Mouse (Mus musculus) myocyte (in vitro differentiated cells): ENCODE results near the gene Scd4. TPM values are rescaled to one million over a fixed set of nuclear protein-coding genes. Genes with fewer than 3 reads are reported as not detected.

Experiments used
- H3K27me3 ChIP-seq: one replicate; pipeline ENCODE4 v1.6.1; 2011; ENCODE audit not compliant: control insufficient read depth, insufficient read depth, insufficient read length
- H3K36me3 ChIP-seq: one replicate; pipeline ENCODE4 v1.6.1; 2011; ENCODE audit not compliant: control insufficient read depth, insufficient read depth
- H3K4me2 ChIP-seq: one replicate; pipeline ENCODE4 v1.6.1; 2011; ENCODE audit warnings: low read depth, control low read depth
- H3K4me3 ChIP-seq: one replicate; pipeline ENCODE4 v1.5.1; 2011; ENCODE audit warnings: mild to moderate bottlenecking, control low read depth, moderate library complexity
- H3K79me2 ChIP-seq: one replicate; pipeline ENCODE4 v1.6.1; 2011; ENCODE audit not compliant: control insufficient read depth, insufficient read depth
- H3ac ChIP-seq: one replicate; pipeline ENCODE4 v1.6.1; 2011; ENCODE audit not compliant: control insufficient read depth, insufficient read length
- CEBPB ChIP-seq: IDR thresholded peaks from 2 replicates; pipeline ENCODE4 v1.6.1; 2011; ENCODE audit warnings: mild to moderate bottlenecking, moderate library complexity; ENCODE audit not compliant: poor library complexity, insufficient read depth, severe bottlenecking
- E2F4 ChIP-seq: IDR thresholded peaks from one replicate; pipeline ENCODE4 v1.6.1; 2011; ENCODE audit warnings: mild to moderate bottlenecking, control low read depth, moderate library complexity; ENCODE audit not compliant: insufficient read depth
- MAX ChIP-seq: IDR thresholded peaks from one replicate; pipeline ENCODE4 v1.6.1; 2011; ENCODE audit warnings: low read depth, mild to moderate bottlenecking, control low read depth
- MYOD1 ChIP-seq, 3 experiments: IDR thresholded peaks; one replicate each; pipeline ENCODE4 v1.6.1; 2011; ENCODE audit warnings: control low read depth in 2 of 3, low read depth in 2 of 3, mild to moderate bottlenecking in 2 of 3, moderate library complexity in 1 of 3; ENCODE audit not compliant: insufficient read length in 2 of 3, control insufficient read depth in 1 of 3
- MYOG ChIP-seq, 3 experiments: IDR thresholded peaks; one replicate each; pipeline ENCODE4 v1.6.1; 2011; ENCODE audit warnings: control low read depth in 2 of 3, low read depth in 2 of 3, mild to moderate bottlenecking in 2 of 3; ENCODE audit not compliant: insufficient read length in 2 of 3, control insufficient read depth in 1 of 3, insufficient read depth in 1 of 3
- POLR2A ChIP-seq: IDR thresholded peaks from one replicate; pipeline ENCODE4 v1.6.1; 2011; ENCODE audit warnings: low read depth, mild to moderate bottlenecking, control low read depth, moderate library complexity; ENCODE audit not compliant: insufficient read length
- POLR2AphosphoS2 ChIP-seq: IDR thresholded peaks from one replicate; pipeline ENCODE4 v1.6.1; 2011; ENCODE audit warnings: low read depth, control low read depth; ENCODE audit not compliant: insufficient read length
- REST ChIP-seq: IDR thresholded peaks from one replicate; pipeline ENCODE4 v1.6.1; 2011; ENCODE audit warnings: mild to moderate bottlenecking, control low read depth, moderate library complexity; ENCODE audit not compliant: insufficient read depth, insufficient read length
- SRF ChIP-seq: IDR thresholded peaks from one replicate; pipeline ENCODE4 v1.6.1; 2011; ENCODE audit warnings: low read depth; ENCODE audit not compliant: control insufficient read depth, insufficient read length
- TCF12 ChIP-seq: IDR thresholded peaks from one replicate; pipeline ENCODE4 v1.6.1; 2011; ENCODE audit warnings: mild to moderate bottlenecking, control low read depth; ENCODE audit not compliant: poor library complexity, insufficient read depth, severe bottlenecking
- TCF3 ChIP-seq: IDR thresholded peaks from one replicate; pipeline ENCODE4 v1.6.1; 2011; ENCODE audit warnings: low read depth, control low read depth; ENCODE audit not compliant: insufficient read length
- USF1 ChIP-seq: IDR thresholded peaks from one replicate; pipeline ENCODE4 v1.6.1; 2011; ENCODE audit warnings: low read depth, mild to moderate bottlenecking, control low read depth, moderate library complexity
- polyA plus RNA-seq: library from polyadenylated mRNA; unstranded; fragments of >200 nt; fragmentation: generic; extraction: Trizol; gene quantifications from one replicate; pipeline ENCODE4 v1.2.1, GENCODE M21; 2012; ENCODE audit warnings: missing spikeins

Gene Scd4
- polyA plus RNA-seq, 1 experiment = 0.16 TPM

GRCm38 (mm10) chr19:44389507-44389906 is 56.6 kb downstream of the Scd4 start:
- Histone ChIP-seq H3K4me3 (no peak overlapping the region), H3K36me3 (peaks cover 13% of the 10 kb centered on the region), H3K27me3 (no peaks in the 10 kb centered on the region), H3ac (no peak overlapping the region), H3K4me2 (peak overlapping the region; percentile 61), H3K79me2 (no peaks in the 10 kb centered on the region)
- TF ChIP-seq MYOG (IDR thresholded peaks at IDR 0.05; ENCODE audit: control insufficient read depth in 1 of 3, insufficient read depth in 1 of 3, insufficient read length in 2 of 3, low read depth in 2 of 3) = peak in 1 of 3 experiments; percentile 18
- no peak for TF ChIP-seq SRF

GRCm38 (mm10) chr19:44391856-44392255 is 59.0 kb downstream of the Scd4 start:
- Histone ChIP-seq H3K4me2 (no peak overlapping the region), H3ac (no peak overlapping the region), H3K79me2 (no peaks in the 10 kb centered on the region), H3K36me3 (peaks cover 29% of the 10 kb centered on the region), H3K27me3 (no peaks in the 10 kb centered on the region), H3K4me3 (no peak overlapping the region)
- TF ChIP-seq MAX = no peak
- TF ChIP-seq TCF12 = no peak
- no peak for TF ChIP-seq USF1
- no peak for TF ChIP-seq MYOG (IDR thresholded peaks at IDR 0.05; ENCODE audit: control insufficient read depth in 1 of 3, insufficient read depth in 1 of 3, insufficient read length in 2 of 3, low read depth in 2 of 3)
- TF ChIP-seq CEBPB = no peak

GRCm38 (mm10) chr19:44392339-44393009 is 59.6 kb downstream of the Scd4 start:
- Histone ChIP-seq H3K79me2 (no peaks in the 10 kb centered on the region), H3ac (no peak overlapping the region), H3K36me3 (peaks cover 35% of the 10 kb centered on the region), H3K27me3 (no peaks in the 10 kb centered on the region), H3K4me2 (no peak overlapping the region), H3K4me3 (no peak overlapping the region)
- TF ChIP-seq POLR2AphosphoS2 (no peak), MYOG (IDR thresholded peaks at IDR 0.05; ENCODE audit: control insufficient read depth in 1 of 3, insufficient read depth in 1 of 3, insufficient read length in 2 of 3, low read depth in 2 of 3) (no peak), TCF3 (no peak), MAX (no peak), SRF (no peak), CEBPB (no peak), TCF12 (no peak), USF1 (no peak), MYOD1 (IDR thresholded peaks at IDR 0.05; ENCODE audit: control insufficient read depth in 1 of 3, insufficient read length in 2 of 3, low read depth in 2 of 3) (no peak), E2F4 (no peak), POLR2A (no peak), REST (no peak)

GRCm38 (mm10) chr19:44393962-44394422 is 61.1 kb downstream of the Scd4 start:
- no peak for TF ChIP-seq MYOG (IDR thresholded peaks at IDR 0.05; ENCODE audit: control insufficient read depth in 1 of 3, insufficient read depth in 1 of 3, insufficient read length in 2 of 3, low read depth in 2 of 3)
- TF ChIP-seq TCF12 = no peak
- peak; percentile 63 for TF ChIP-seq USF1
- TF ChIP-seq REST = no peak
- no peak for TF ChIP-seq E2F4
- no peak for TF ChIP-seq TCF3
- TF ChIP-seq SRF = no peak
- TF ChIP-seq CEBPB = no peak
- no peak for TF ChIP-seq MYOD1 (IDR thresholded peaks at IDR 0.05; ENCODE audit: control insufficient read depth in 1 of 3, insufficient read length in 2 of 3, low read depth in 2 of 3)
- peak; percentile 79 for TF ChIP-seq POLR2AphosphoS2
- no peak for TF ChIP-seq POLR2A
- TF ChIP-seq MAX = no peak
- Histone ChIP-seq H3K27me3 (no peaks in the 10 kb centered on the region), H3K4me2 (no peak overlapping the region), H3K4me3 (no peak overlapping the region), H3K79me2 (peaks cover 4% of the 10 kb centered on the region), H3ac (no peak overlapping the region), H3K36me3 (peaks cover 51% of the 10 kb centered on the region)

GRCm38 (mm10) chr19:44394972-44395371 is 62.1 kb downstream of the Scd4 start:
- Histone ChIP-seq H3K27me3 (no peaks in the 10 kb centered on the region), H3ac (no peak overlapping the region), H3K36me3 (peaks cover 60% of the 10 kb centered on the region), H3K4me2 (no peak overlapping the region), H3K4me3 (no peak overlapping the region), H3K79me2 (peaks cover 14% of the 10 kb centered on the region)
- no peak for TF ChIP-seq POLR2A
- no peak for TF ChIP-seq TCF12
- TF ChIP-seq POLR2AphosphoS2 = no peak
- TF ChIP-seq MYOD1 (IDR thresholded peaks at IDR 0.05; ENCODE audit: control insufficient read depth in 1 of 3, insufficient read length in 2 of 3, low read depth in 2 of 3) = no peak
- no peak for TF ChIP-seq REST

Other genes starting within 250 kb of the Scd4 start
- 12.2 TPM for gene Chuk, start 225.6 kb upstream of the Scd4 start, polyA plus RNA-seq
- 10.3 TPM for gene Cwf19l1, start 197.2 kb upstream of the Scd4 start, polyA plus RNA-seq
- gene Bloc1s2, start 186.6 kb upstream of the Scd4 start, polyA plus RNA-seq = 65.1 TPM
- gene Pkd2l1, start 140.7 kb upstream of the Scd4 start, polyA plus RNA-seq = not detected
- gene Scd3, start 129.8 kb upstream of the Scd4 start, polyA plus RNA-seq = 0.05 TPM
- 868 TPM for gene Scd2, start 39.4 kb upstream of the Scd4 start, polyA plus RNA-seq
- 347 TPM for gene Scd1, start 74.8 kb downstream of the Scd4 start, polyA plus RNA-seq
- not detected for gene Wnt8b, start 160.4 kb downstream of the Scd4 start, polyA plus RNA-seq
- gene Sec31b, start 212.8 kb downstream of the Scd4 start, polyA plus RNA-seq = 0.02 TPM
- gene Gm20538, start 219.7 kb downstream of the Scd4 start, polyA plus RNA-seq = not detected
- gene Ndufb8, start 222.3 kb downstream of the Scd4 start, polyA plus RNA-seq = 648 TPM
- 31.9 TPM for gene Hif1an, start 229.8 kb downstream of the Scd4 start, polyA plus RNA-seq